Mouse (Mus musculus) heart, adult 11 months (tissue): ENCODE data around the gene Adra1b.

Experiments
- DNase-seq: peaks from one replicate; pipeline ENCODE4 v3.0.0; 2022

Gene Adra1b

GRCm38 (mm10) chr11:43817368-43817923, 83.6 kb downstream of the Adra1b start:
- no peak for DNase-seq

GRCm38 (mm10) chr11:43812535-43812934, 88.5 kb downstream of the Adra1b start:
- no peak for DNase-seq

- DNase-seq, result no peak
These were observed 93.3 kb downstream of the Adra1b start for GRCm38 (mm10) chr11:43807732-43808131.

- no peak for DNase-seq
These were observed 105.0 kb downstream of the Adra1b start for GRCm38 (mm10) chr11:43795992-43796391.

- peak; percentile 93 for DNase-seq
These were observed 110.6 kb downstream of the Adra1b start for GRCm38 (mm10) chr11:43790446-43790845.

GRCm38 (mm10) chr11:43783772-43784171, 117.2 kb downstream of the Adra1b start:
- peak; percentile 93 for DNase-seq

- DNase-seq, result peak; percentile 11
These were observed 117.9 kb downstream of the Adra1b start for GRCm38 (mm10) chr11:43783106-43783505.

GRCm38 (mm10) chr11:43779551-43779950, 121.5 kb downstream of the Adra1b start:
- peak; percentile 48 for DNase-seq

GRCm38 (mm10) chr11:43776324-43776694, 124.7 kb downstream of the Adra1b start:
- peak; percentile 55 for DNase-seq

- DNase-seq, result no peak
These were observed 125.3 kb downstream of the Adra1b start for GRCm38 (mm10) chr11:43775469-43776323.

- peak; percentile 93 for DNase-seq
These were observed 127.3 kb downstream of the Adra1b start for GRCm38 (mm10) chr11:43773725-43774124.

GRCm38 (mm10) chr11:43770110-43770509, 130.9 kb downstream of the Adra1b start:
- DNase-seq, result peak; percentile 24

GRCm38 (mm10) chr11:43767749-43768148, 133.3 kb downstream of the Adra1b start:
- no peak for DNase-seq

GRCm38 (mm10) chr11:43766922-43767648, 133.9 kb downstream of the Adra1b start:
- peak; percentile 95 for DNase-seq

GRCm38 (mm10) chr11:43758436-43758835, 142.6 kb downstream of the Adra1b start:
- DNase-seq, result no peak

GRCm38 (mm10) chr11:43755411-43755810, 145.6 kb downstream of the Adra1b start:
- DNase-seq, result no peak

GRCm38 (mm10) chr11:43754568-43754967, 146.4 kb downstream of the Adra1b start:
- no peak for DNase-seq

GRCm38 (mm10) chr11:43751542-43751941, 149.5 kb downstream of the Adra1b start:
- peak; percentile 21 for DNase-seq

- DNase-seq, result peak; percentile 100
These were observed 153.5 kb downstream of the Adra1b start, which contains the start of gene Ttc1 for GRCm38 (mm10) chr11:43747233-43748226. Ttc1 (minus strand) TSS chr11:43748008.

GRCm38 (mm10) chr11:43728737-43729301, 172.2 kb downstream of the Adra1b start:
- peak; percentile 73 for DNase-seq

GRCm38 (mm10) chr11:43727796-43728195, 173.2 kb downstream of the Adra1b start:
- DNase-seq, result peak; percentile 67
